Mouse (Mus musculus): Measurements from ENCODE around the gene Vmn2r54. TPM values are rescaled to one million over a fixed set of nuclear protein-coding genes. Genes with fewer than 3 reads are reported as not detected.
"Not testable (repeated sequence)": the region's sequence is repeated elsewhere in the genome, so short reads cannot be mapped to it uniquely, and the experiment has no call there.

Vmn2r54 gene
- polyA plus RNA-seq (2015; fragmentation: Nextera tagmentation; extraction: Ambion mirVana), result not detected in 2 replicates

- not testable (repeated sequence) for ATAC-seq (replicated peaks)
- 79% methylated on average over 3 of the region's 4 CpGs for WGBS
Observed at GRCm38 (mm10) chr7:12640219-12640618, at the start of gene Vmn2r54. Vmn2r54 (minus strand) TSS chr7:12640319.

GRCm38 (mm10) chr7:12684903-12685302, 44.8 kb upstream of the Vmn2r54 start, which contains the start of gene Vmn2r55:
Vmn2r55 (minus strand) TSS chr7:12685003.
- not testable (repeated sequence) for H3K4me1 ChIP-seq; H3K27me3 ChIP-seq; H3K9ac ChIP-seq (replicated peaks); H3K36me3 ChIP-seq; H3K4me2 ChIP-seq (replicated peaks); H3K27ac ChIP-seq (replicated peaks); H3K9me3 ChIP-seq; H3K4me3 ChIP-seq; ATAC-seq (replicated peaks)
- whole genome bisulfite sequencing, result 92% methylated on average over 3 of the region's 3 CpGs

More at GRCm38 (mm10) chr7:12640219-12640618, at the start of gene Vmn2r54:
- H3K27me3 ChIP-seq; H3K9ac ChIP-seq (replicated peaks); H3K4me2 ChIP-seq (replicated peaks); H3K9me3 ChIP-seq; H3K36me3 ChIP-seq; H3K27ac ChIP-seq (replicated peaks); H3K4me3 ChIP-seq; H3K4me1 ChIP-seq: not testable (repeated sequence)

GRCm38 (mm10) chr7:12608688-12609087, 31.4 kb downstream of the Vmn2r54 start, which contains the start of gene Vmn2r53:
Vmn2r53 (minus strand) TSS chr7:12608788.
- no peak within 1 kb of the TSS for H3K27ac ChIP-seq (replicated peaks)
- ATAC-seq (replicated peaks), result no peak
- no peaks in the 10 kb centered on the region for H3K27me3 ChIP-seq

More at GRCm38 (mm10) chr7:12608688-12609087, 31.4 kb downstream of the Vmn2r54 start, which contains the start of gene Vmn2r53:
- H3K4me3 ChIP-seq, result no peak within 1 kb of the TSS
- no peak within 1 kb of the TSS for H3K9ac ChIP-seq (replicated peaks)
- H3K36me3 ChIP-seq, result no peaks in the 10 kb centered on the region
- no peaks in the 10 kb centered on the region for H3K4me1 ChIP-seq
- peaks cover 17% of the 10 kb centered on the region; the same call in 1 of the 2 replicates for H3K9me3 ChIP-seq
- no peak within 1 kb of the TSS for H3K4me2 ChIP-seq (replicated peaks)

Other genes starting within 250 kb of the Vmn2r54 start
- gene Zfp551, start 217.6 kb downstream of the Vmn2r54 start, polyA plus RNA-seq (2015; fragmentation: Nextera tagmentation; extraction: Ambion mirVana), result 9.5 and 10.1 TPM in 2 replicates
- gene Zfp606, start 162.0 kb downstream of the Vmn2r54 start, polyA plus RNA-seq (2015; fragmentation: Nextera tagmentation; extraction: Ambion mirVana), result 49.2 and 52.5 TPM in 2 replicates
- not detected in 2 replicates for gene 2900092C05Rik, start 127.8 kb downstream of the Vmn2r54 start, polyA plus RNA-seq (2015; fragmentation: Nextera tagmentation; extraction: Ambion mirVana)
- 0.01 TPM in 1 of 2 replicates, not detected in the other for gene Vmn2r53, start 31.5 kb downstream of the Vmn2r54 start, polyA plus RNA-seq (2015; fragmentation: Nextera tagmentation; extraction: Ambion mirVana)
- not detected in 2 replicates for gene Vmn2r55, start 44.7 kb upstream of the Vmn2r54 start, polyA plus RNA-seq (2015; fragmentation: Nextera tagmentation; extraction: Ambion mirVana)
- 0.03 TPM in 1 of 2 replicates, not detected in the other for gene Vmn2r56, start 94.7 kb upstream of the Vmn2r54 start, polyA plus RNA-seq (2015; fragmentation: Nextera tagmentation; extraction: Ambion mirVana)
- 21.3 and 22.7 TPM in 2 replicates for gene Zscan18, start 163.3 kb upstream of the Vmn2r54 start, polyA plus RNA-seq (2015; fragmentation: Nextera tagmentation; extraction: Ambion mirVana)
- gene Zfp329, start 178.5 kb upstream of the Vmn2r54 start, polyA plus RNA-seq (2015; fragmentation: Nextera tagmentation; extraction: Ambion mirVana), result 28.9 and 30.2 TPM in 2 replicates
- 40.2 and 44.1 TPM in 2 replicates for gene Zfp110, start 194.4 kb upstream of the Vmn2r54 start, polyA plus RNA-seq (2015; fragmentation: Nextera tagmentation; extraction: Ambion mirVana)
- 8.0 and 8.8 TPM in 2 replicates for gene Zfp128, start 240.9 kb upstream of the Vmn2r54 start, polyA plus RNA-seq (2015; fragmentation: Nextera tagmentation; extraction: Ambion mirVana)

Measured in forebrain, embryonic 15.5 days (tissue).